Mouse (Mus musculus): ENCODE measurements at regions not wholly inside any gene's neighbourhood (a gene's known extent, or its start where the extent isn't known, plus 50 kb on each side); places are given as distances from the start of the nearest gene placed in this dataset.

DNA sequence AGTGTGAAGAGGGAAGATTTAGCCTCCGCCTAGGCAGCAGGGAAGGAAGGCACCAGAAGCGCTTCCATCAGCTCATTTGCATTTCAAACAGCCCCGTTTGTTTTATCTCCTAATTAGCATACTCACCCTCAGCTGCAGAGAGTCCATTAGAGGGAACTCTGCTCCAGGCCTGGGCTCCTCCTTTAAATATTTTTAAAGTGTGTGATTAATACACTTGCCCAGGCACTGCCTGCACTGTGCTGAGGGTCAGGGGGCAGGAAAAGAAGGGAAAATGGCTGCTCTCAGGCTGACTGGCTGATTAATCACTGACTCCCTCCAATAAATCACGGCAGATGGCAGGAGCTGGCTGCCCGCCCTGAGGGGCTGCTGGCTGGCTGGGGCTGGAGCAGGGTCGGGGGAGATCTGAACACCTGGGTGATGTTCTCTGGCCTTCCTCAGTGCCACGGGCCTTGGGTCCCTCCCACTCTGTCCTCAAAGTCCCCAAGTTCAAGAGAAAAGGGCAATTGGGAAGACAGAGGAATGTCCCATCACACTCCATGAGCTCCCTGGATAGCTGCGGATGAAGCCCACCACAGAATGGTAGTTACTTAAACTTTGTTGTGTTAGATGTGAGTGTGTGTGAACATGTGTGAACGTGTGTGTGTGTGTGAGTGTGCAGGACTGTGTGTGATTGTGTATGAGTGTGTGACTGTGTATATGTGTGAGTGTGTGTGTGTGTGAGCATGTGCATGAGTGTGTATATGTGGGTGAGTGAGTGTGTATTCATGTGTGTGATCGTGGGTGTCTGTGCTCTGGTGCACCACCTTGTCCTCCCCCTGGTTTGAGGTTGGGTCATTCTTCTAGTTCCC is 149.1 kb downstream of the Tfcp2l1 start:
- in situ Hi-C loops (cut with MboI; ENCODE audit: low pct_ligation_motif_present, low pct_unique_long_range_greater_than_20kb, low sequenced_read_pairs), result no loop called here
- Histone ChIP-seq H3K4me2 (ENCODE audit: insufficient read depth, low read depth, poor library complexity, severe bottlenecking) (no peak overlapping the region), H3K4me3 (replicated peaks in 1 of 3; ENCODE audit: low read depth in 2 of 3, low read length in 2 of 3, poor library complexity in 1 of 3) (no peak overlapping the region), H3K36me3 (replicated peaks in 1 of 2; ENCODE audit: control insufficient read depth in 1 of 2, insufficient read depth in 1 of 2, low read length in 1 of 2) (no peaks in the 10 kb centered on the region), H3K9me3 (replicated peaks; ENCODE audit: low read length) (peaks cover 2% of the 10 kb centered on the region), H3K9ac (ENCODE audit: insufficient read depth, low read depth) (no peak overlapping the region), H3K4me1 (ENCODE audit: control insufficient read depth in 1 of 2, insufficient read depth in 2 of 2) (peaks cover 0 to 6% of the 10 kb centered on the region in 2 experiments; a peak in 1 of 4 replicates), H3K79me2 (replicated peaks; ENCODE audit: control insufficient read depth, extremely low read depth, insufficient read depth, poor library complexity, severe bottlenecking) (no peaks in the 10 kb centered on the region), H3K27ac (ENCODE audit: insufficient read depth, low read depth) (no peak overlapping the region), H3K27me3 (replicated peaks) (peaks cover 42% of the 10 kb centered on the region)
- no peak for TF ChIP-seq MAZ (IDR thresholded peaks at IDR 0.05; ENCODE audit: low read depth, low read length)
- dilution Hi-C loops (cut with MboI; ENCODE audit: extremely low pct_ligation_motif_present, extremely low pct_unique_long_range_greater_than_20kb, low sequenced_read_pairs), result no loop called here
- DNase-seq (ENCODE audit: extremely low read depth), result no peak
